Mouse (Mus musculus) thymus, adult 2 months (tissue): ENCODE measurements at regions not wholly inside any gene's neighbourhood (a gene's known extent, or its start where the extent isn't known, plus 50 kb on each side); places are given as distances from the start of the nearest gene placed in this dataset.

Experiments
- DNase-seq: peaks from one replicate; pipeline ENCODE4 v3.0.0; 2021
- H3K27ac ChIP-seq: fragments of 200-500 bp; 2 replicates; pipeline ENCODE4 v1.5.1; 2012; ENCODE audit warnings: low read length, control low read depth; ENCODE audit not compliant: control insufficient read depth, insufficient read depth
- H3K27me3 ChIP-seq: fragments of 200-500 bp; 2 replicates; pipeline ENCODE4 v1.6.1; 2012; ENCODE audit warnings: mild to moderate bottlenecking, low read length, moderate library complexity, mixed read lengths; ENCODE audit not compliant: control insufficient read depth, insufficient read depth
- H3K36me3 ChIP-seq: fragments of 200-500 bp; 2 replicates; pipeline ENCODE4 v1.6.1; 2012; ENCODE audit warnings: mild to moderate bottlenecking, low read length, moderate library complexity; ENCODE audit not compliant: control insufficient read depth, insufficient read depth
- H3K4me1 ChIP-seq: fragments of 200-500 bp; replicated peaks from 2 replicates; pipeline ENCODE4 v1.6.1; 2012; ENCODE audit warnings: low read length; ENCODE audit not compliant: control insufficient read depth, insufficient read depth
- H3K4me3 ChIP-seq: fragments of 200-500 bp; 2 replicates; pipeline ENCODE4 v1.5.1; 2012; ENCODE audit warnings: mild to moderate bottlenecking, low read length, control low read depth, moderate library complexity; ENCODE audit not compliant: control insufficient read depth, insufficient read depth
- CTCF ChIP-seq: fragments of 200-500 bp; IDR thresholded peaks from 2 replicates; pipeline ENCODE4 v1.5.1; 2012; ENCODE audit warnings: mild to moderate bottlenecking, control low read depth, low read length, moderate library complexity, borderline replicate concordance; ENCODE audit not compliant: control insufficient read depth, poor library complexity, insufficient read depth; ENCODE audit errors: extremely low read depth
- POLR2A ChIP-seq: fragments of 200-500 bp; IDR thresholded peaks from 2 replicates; pipeline ENCODE4 v1.6.1; 2012; ENCODE audit warnings: mild to moderate bottlenecking, low read length, control low read depth, moderate library complexity; ENCODE audit not compliant: control insufficient read depth, poor library complexity, insufficient read depth; ENCODE audit errors: extremely low read depth
- WGBS: fragments of 180-500 bp; shearing (Covaris S2); methylation state at CpG from one replicate; pipeline ENCODE4 v1.1.7; 2018; 5-methylcytosine and 5-hydroxymethylcytosine counted together

- 95% methylated on average over 10 of the region's 10 CpGs for WGBS
- Histone ChIP-seq H3K27me3 (no peaks in the 10 kb centered on the region), H3K36me3 (no peaks in the 10 kb centered on the region), H3K4me1 (no peaks in the 10 kb centered on the region), H3K27ac (no peak overlapping the region), H3K4me3 (no peak overlapping the region)
- no peak for DNase-seq
- TF ChIP-seq POLR2A (no peak), CTCF (no peak)
Measured at GRCm38 (mm10) chr13:112183996-112184395, 104.3 kb upstream of the Ankrd55 start.

GRCm38 (mm10) chr13:112185116-112185515, 103.1 kb upstream of the Ankrd55 start:
- DNase-seq = no peak
- WGBS = 91% methylated on average over 12 of the region's 12 CpGs
- H3K4me3 ChIP-seq = no peak overlapping the region
- peaks cover 5% of the 10 kb centered on the region; the same call in 1 of the 2 replicates for H3K4me1 ChIP-seq
- no peaks in the 10 kb centered on the region for H3K36me3 ChIP-seq
- no peaks in the 10 kb centered on the region for H3K27me3 ChIP-seq
- TF ChIP-seq CTCF (no peak), POLR2A (no peak)
- no peak overlapping the region for H3K27ac ChIP-seq

GRCm38 (mm10) chr13:112187226-112187625, 101.0 kb upstream of the Ankrd55 start:
- 31% methylated on average over 3 of the region's 3 CpGs for WGBS
- peaks cover 5% of the 10 kb centered on the region; the same call in 1 of the 2 replicates for H3K4me1 ChIP-seq
- H3K4me3 ChIP-seq = no peak overlapping the region
- no peaks in the 10 kb centered on the region for H3K36me3 ChIP-seq
- no peak for DNase-seq
- no peak overlapping the region for H3K27ac ChIP-seq
- TF ChIP-seq POLR2A = no peak
- TF ChIP-seq CTCF = no peak
- H3K27me3 ChIP-seq = no peaks in the 10 kb centered on the region

GRCm38 (mm10) chr13:112188313-112188712, 99.9 kb upstream of the Ankrd55 start:
- no peak for DNase-seq
- no peak overlapping the region for H3K27ac ChIP-seq
- no peaks in the 10 kb centered on the region for H3K36me3 ChIP-seq
- no peak overlapping the region for H3K4me3 ChIP-seq
- H3K27me3 ChIP-seq = no peaks in the 10 kb centered on the region
- H3K4me1 ChIP-seq = peaks cover 5% of the 10 kb centered on the region; the same call in 1 of the 2 replicates
- TF ChIP-seq CTCF (no peak), POLR2A (no peak)
- 96% methylated on average over 7 of the region's 7 CpGs for WGBS

- no peak for DNase-seq
Measured at GRCm38 (mm10) chr13:112188741-112189476, 99.3 kb upstream of the Ankrd55 start.

GRCm38 (mm10) chr13:112189605-112190004, 98.6 kb upstream of the Ankrd55 start:
- H3K27me3 ChIP-seq = no peaks in the 10 kb centered on the region
- H3K36me3 ChIP-seq = no peaks in the 10 kb centered on the region
- DNase-seq = no peak
- no peak overlapping the region for H3K4me3 ChIP-seq
- H3K27ac ChIP-seq = no peak overlapping the region
- peaks cover 5% of the 10 kb centered on the region; the same call in 1 of the 2 replicates for H3K4me1 ChIP-seq
- 65% methylated on average over 5 of the region's 5 CpGs for WGBS
- TF ChIP-seq POLR2A = no peak
- no peak for TF ChIP-seq CTCF

More at GRCm38 (mm10) chr13:112188741-112189476, 99.3 kb upstream of the Ankrd55 start:
- TF ChIP-seq POLR2A (no peak), CTCF (no peak)
- Histone ChIP-seq H3K36me3 (no peaks in the 10 kb centered on the region), H3K4me3 (no peak overlapping the region), H3K27me3 (no peaks in the 10 kb centered on the region), H3K4me1 (peaks cover 5% of the 10 kb centered on the region; the same call in 1 of the 2 replicates), H3K27ac (no peak overlapping the region)
- 95% methylated on average over 18 of the region's 18 CpGs for WGBS
